Mouse (Mus musculus) T-cell, adult 2 months (primary cell): ENCODE results near the gene Ccdc146.
"Not testable (repeated sequence)": the region's sequence is repeated elsewhere in the genome, so short reads cannot be mapped to it uniquely, and the experiment has no call there.

Experiments used
- DNase-seq: peaks from one replicate; pipeline ENCODE4 v3.0.0; 2022; ENCODE audit warnings: low spot score

The Ccdc146 gene

DNA sequence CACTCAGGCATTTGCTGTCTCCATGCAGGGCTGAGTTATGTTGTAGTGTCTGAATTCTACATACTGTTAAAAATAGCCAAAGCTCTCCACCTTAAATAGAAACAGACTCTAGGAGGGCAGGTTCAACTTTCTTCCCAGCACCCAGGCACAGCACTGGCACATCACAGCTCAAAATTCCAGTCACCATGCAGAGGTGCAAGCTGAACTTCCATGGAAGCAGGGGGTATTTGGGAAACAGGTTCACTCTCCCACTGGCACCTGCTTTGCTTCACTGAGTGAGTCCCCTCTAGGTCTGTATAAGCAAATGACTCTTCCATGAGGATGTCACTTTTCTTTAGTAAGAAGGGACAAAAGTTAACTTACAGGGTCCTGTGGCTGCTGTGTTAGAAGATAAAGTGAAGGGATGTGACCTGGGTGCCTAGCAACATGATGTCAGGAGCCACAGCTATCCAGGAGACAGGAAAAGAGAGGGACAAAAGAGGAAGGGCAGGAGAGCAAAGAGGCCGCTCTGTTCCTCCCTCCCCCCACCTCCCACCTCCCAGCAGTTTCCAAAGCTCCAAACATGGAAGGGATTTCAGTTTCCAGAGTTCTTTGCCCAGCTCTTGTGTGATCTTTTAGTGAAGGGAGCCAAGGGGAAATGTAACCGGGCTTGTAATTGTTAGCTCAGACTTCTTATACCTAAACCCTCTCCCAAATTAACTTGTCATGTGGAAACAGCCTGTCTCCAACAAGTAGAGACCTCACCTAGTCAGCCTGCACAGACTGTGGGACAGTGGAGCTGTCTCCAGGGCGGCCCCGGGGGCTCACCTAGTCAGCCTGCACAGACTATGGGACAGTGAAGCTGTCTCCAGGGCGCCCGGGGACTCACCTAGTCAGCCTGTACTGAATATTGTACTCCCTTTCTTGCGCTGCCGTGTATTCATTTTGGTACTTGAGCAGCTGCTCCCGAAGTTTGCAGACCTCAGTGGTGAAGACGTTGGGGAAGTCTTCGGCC is 94.5 kb downstream of the Ccdc146 start:
- no peak for DNase-seq

DNA sequence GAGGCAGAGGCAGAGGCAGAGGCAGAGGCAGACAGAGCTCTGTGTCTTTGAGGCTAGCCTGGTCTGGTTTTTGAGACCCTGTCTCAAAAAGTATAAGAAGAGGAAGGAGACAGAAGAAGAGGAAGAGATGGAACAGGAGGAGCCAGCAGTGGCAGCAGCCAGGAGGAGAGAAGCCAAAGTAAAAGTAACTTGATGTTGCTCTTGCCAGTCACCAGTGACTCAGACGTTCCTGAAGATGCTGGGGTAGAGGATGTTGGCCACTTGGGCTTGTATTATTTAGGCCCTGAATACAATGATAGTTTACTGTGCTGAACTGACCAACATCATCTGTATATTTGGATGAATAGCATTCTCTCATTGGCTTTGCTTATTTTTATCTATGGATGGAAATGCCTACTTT is 95.9 kb downstream of the Ccdc146 start:
- no peak for DNase-seq

DNA sequence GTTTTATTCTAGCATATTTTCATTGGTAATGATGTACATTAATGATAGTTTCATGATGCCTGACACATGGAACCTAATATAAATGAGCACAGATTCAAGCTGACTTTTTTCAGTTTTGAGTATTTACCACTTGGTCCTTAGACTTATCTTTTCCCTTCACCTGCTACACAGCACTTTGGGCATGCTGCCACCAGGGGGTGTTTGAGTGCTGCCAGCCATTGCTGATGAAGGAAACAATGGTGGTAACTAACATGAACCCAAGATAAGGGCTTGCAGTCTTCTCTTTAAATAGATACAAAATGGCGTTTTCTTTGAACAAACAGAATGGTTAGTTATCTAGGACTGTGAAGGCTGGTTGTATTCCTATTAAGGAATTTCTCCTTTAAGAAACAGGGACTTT is 98.0 kb downstream of the Ccdc146 start:
- DNase-seq: peak; percentile 82

DNA sequence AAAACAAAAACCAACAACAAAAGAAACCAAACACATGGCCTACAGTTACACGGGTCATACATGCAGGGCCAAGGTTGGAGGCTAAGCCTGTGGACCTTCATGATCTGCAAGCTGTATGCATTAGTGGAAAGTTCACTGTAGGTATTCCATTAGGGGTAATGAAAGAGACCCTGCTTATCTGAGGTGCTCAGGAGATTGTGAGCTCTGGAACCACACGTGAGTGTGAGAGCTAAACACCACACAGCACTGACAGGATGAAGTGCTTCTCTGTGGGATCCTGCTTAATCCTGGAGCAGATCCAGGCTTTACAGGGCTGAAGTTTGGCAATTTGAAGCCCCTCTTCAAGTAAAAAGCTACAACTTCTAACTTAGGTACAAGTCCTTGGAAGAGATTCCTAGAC is 104.3 kb downstream of the Ccdc146 start:
- DNase-seq: no peak

DNA sequence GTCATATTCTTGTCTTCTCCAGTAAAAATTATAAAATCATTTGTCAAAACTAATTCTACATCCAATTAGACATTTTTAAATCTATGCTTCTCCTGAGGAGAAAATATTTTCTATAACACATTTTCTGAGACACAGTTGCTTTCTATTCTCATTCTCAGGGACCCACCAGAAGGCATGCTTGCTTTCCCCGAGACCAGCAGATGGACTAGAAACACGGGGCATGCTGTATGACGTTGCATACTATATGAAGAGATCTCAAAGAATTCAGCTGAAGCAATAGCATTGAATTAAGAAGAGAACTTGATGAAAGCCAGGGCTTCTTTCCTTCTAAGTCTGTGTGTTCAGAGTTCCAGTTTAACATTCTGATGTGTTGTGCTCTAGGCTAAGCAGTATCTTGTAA is 109.8 kb downstream of the Ccdc146 start:
- DNase-seq: no peak

DNA sequence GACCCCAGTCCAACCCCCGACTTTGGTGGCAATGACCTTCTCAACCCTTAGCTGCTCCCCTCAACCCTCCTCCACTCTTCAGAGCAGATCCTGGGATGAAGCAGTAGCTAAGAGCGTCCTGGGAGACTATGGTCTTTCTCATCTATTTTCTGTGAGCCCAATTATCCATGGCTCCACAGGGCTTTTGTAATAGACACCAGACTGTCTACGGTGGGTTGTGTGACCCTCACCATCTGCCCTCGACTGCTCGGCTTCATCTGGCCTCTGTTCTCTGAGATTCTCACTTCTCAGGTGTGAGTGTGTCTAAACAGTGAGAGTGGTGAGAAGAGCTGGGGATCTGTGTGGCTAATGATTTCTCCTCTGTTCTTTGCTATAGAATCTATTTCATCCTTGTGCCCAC is 117.3 kb downstream of the Ccdc146 start:
- no peak for DNase-seq

DNA sequence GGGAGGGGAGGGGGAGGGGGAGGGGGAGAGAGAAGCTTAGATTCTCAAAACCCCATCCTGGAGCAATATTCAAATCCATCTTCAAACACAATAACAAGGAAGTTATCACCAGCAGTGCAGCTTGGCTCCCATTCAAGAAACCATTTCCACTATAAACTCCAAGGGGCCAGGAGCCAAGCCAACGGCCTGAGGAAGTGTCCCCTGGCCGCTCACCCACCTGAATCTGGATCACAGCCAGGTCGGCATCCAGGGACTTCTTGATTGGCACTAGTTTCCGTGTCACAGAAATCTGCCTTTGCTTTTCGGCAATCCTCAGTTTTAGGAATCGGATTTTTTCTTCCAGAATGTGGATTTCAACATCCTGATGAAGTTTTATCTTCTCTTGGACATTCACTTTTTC is 123.5 kb downstream of the Ccdc146 start:
- no peak for DNase-seq

DNA sequence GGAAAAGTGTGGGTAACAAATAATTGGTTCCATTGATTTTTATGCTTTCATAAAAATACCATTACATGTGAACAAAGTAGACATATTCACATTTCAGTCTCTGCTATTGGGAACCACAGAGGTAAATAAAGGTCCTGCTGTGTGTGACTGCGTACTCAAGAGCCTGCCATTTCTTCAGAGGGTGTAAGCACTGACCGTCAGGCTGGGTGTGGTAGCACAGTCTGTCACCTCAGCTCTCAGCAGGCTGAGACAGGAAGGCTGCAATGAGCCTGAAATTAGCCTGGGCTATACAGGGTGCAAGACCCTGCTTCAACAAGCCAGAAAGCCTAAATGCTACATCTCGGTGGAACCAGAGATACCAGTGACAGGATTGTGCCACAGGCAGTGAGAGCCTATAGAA is 124.4 kb downstream of the Ccdc146 start:
- DNase-seq: no peak

DNA sequence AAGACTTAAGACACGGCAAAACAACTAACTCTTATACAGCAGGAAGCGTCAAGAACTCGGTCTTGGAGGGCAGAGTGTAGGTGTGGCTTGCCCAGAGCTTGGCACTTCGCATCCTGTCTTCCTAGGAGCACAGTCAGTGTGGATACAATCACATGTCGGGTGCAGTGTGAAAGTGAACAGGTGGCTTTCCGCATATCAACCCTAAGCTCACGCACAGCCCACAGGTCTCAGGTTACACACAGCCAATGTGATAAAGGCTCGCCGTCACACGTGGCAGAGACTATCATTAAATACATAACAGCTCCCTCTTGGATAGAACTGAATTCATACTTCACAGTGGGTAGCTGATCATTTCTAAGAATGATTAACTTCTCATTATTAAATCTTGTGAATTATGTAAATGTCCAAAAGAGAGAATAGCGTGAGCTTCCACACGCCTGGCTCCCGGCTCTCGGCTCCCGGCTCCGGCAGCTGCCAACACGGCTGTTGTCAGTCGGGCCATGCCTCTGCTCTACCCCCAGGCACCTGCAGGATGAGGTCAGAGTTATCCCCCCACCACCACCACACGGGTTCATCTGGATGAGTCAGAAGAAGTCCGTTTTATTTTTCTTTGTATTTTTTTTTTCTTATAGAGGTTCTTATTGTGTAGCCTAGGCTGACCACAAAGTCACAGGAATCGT is 125.3 kb downstream of the Ccdc146 start:
- no peak for DNase-seq

DNA sequence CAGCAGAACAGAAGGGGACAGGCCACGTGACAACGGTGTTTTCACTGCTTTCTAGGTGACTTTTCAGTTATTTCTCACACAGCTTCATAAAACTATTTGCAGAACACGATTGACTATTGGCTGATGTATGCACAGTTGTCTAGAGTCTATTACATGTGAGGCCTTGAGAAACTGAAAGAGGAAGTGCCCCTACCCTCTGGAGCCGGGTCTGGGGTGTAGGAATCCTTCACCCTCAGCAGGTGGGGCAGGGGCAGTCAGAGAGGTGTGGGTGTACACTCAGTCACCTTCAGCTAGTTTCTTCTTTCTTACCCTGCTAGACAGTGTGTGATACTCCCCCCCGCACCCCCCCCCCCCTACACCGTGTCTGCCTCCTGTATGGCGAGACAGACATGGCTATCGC is 128.8 kb downstream of the Ccdc146 start:
- no peak for DNase-seq

DNA sequence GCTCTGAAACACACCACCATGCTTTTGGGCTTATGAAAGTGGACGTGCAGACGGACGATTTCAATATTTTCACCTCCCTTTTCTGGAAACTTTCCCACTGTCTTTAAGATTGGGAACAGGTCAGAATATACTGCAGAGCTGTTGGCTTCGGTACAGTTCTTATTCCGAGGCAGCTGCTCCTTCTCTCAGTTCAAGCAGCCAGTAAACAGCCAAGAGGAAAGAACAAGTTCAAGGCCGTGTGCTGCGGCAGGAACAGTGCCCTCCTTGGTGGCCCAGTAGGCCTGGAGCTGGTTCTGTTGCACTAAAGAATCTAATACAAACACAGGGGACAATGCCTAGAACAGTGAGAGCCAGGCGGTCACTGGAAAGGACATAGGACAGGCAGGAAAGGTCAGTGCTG is 133.9 kb downstream of the Ccdc146 start:
- no peak for DNase-seq

DNA sequence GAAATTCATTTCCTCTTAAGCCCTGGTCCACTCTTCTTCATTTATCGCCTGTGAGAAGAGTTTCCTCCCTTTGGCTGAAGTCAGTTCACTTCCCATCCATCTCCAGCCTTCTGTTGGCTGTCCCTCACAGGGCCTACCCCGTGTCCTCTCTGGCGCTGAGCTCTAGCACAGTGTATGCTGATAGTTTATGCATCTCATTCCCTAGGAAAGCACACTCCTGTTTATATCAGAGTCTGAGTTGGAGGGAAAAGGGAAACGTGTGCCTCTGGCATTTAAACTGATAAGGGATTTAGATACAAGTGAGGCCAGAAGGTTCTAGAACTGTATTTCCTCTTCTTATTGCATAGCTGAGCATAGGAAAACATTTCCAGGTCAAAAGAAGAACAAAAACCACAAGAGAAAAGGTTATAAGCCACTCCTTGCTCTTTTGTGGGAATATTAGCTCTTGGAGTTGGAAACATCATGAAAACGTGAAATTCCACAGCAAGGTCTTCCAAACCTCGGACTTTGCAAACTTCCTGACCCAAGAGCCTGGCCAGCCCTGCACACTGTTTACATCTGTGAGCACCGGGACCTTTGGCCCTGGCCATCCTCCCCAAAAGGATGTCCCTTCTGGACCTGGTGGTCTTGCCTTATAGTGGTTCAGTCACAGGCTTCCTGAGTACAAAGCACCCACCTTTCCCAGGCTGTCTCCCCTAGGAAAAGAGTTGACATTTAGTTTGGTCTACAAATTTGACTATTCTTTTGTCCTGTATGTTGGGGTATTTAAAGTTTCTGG is 135.6 kb downstream of the Ccdc146 start:
- no peak for DNase-seq

DNA sequence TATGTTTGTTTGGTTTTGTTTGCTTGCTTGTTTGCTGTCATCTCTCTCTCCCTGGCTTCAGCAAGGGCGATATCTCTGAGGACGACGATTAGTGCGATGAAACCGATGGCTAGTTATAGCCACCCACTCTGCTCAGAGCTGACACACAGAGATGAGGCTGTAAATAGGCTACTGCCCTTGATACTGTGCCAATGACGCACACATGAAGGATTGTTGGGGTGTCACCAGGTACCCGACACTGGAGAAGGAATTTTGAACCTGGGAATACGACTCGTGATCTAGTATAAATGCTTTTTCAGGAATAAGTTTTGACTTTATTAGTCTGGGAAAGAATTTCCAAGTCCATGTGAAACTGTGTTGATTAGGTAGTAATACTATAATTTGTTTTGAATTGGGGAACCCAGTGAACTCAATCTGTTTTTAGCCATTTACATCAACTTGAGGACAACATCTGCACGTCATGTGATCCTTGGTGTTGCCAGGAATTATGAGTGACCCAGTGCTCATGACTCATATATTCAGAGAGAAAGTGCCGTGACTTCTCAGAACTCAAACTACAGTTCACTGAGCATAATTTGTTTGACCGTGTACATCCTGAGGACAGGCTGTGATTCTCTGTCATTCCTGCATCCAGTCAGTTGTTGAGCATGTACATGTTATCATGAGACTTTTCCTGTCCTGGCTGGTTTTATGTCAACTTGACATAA is 141.0 kb downstream of the Ccdc146 start:
- DNase-seq: no peak

DNA sequence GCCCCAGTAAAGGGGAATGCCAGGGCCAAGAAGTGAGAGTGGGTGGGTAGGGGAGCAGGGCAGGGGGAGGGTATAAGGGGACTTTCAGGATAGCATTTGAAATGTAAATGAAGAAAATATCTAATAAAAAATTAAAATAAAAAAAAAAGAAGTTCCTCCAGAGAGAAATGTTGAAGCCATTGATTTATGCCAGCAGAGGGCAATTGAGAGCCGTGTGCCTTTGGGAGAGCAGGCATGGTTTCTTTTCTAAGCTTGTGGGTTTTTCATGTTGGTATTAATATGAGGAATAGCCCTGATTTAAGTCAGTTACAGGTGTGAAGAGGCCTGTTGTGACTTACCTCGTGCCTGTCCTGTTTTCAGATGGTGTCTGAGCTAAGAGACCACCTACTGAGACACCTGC is 146.8 kb downstream of the Ccdc146 start:
- not testable (repeated sequence) for DNase-seq

DNA sequence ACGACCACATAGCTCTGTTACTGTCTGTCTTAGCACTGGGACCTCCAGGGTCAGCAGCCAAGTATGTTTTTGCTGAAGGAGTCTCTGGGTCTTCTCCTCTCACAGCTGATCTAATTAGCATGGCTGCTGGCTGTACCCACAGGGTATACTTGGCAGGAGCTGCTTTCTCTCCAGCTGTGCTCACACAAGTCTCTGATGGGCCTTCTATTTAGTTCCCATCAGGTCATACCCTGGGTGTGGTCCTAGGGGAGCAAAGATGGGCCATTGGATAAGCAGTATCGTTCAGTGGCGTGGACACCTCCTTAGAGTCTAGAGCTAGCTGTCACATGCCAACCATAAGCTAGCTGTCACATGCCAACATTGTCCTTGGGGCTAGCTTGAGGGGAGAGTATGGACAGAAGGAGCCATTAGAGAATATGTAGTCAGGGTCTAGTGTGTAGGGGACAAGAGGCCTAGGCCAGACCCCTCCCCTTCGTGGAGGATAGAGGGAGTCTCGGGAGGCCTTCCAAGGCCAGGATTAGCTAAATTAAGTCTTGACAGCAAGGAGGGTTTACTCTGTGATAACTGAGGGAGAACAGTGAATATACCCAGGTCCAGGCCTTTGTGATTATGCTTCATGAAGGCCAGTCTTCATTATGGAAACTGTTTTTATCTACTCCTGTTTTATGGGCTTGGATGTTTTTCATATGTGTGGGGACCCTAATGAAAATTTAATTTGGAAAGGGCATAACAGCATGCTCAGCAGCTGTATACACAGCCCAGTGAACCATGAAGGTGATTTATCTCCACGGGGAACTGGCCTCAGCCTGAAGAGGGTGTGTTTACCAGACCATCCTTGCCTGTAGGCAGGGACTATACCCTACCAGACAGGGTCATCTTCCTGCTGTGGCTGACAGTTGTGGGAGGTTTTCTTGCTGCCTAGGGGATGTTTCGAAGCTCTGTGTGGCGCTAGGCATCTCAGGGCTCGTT is 152.8 kb downstream of the Ccdc146 start:
- no peak for DNase-seq

DNA sequence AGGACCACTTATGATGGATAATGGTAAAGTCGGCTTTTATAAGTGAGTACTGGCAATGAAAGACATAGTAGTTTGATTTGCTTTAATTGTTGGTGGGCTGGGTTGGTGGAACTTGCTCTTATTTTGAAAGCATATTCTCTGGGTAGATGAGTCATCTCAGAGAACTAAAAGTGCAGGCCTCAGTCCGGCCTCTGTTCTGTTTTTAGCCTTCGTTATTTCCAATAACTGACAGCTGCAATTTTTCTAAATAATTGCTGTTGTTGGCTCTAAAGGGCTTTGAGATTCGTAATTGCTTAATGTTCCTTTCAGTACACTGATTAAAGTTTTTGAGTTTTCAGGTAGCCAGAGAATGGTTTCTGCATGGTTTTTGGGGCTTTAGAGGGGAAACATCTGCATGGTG is 153.7 kb downstream of the Ccdc146 start:
- DNase-seq: no peak

DNA sequence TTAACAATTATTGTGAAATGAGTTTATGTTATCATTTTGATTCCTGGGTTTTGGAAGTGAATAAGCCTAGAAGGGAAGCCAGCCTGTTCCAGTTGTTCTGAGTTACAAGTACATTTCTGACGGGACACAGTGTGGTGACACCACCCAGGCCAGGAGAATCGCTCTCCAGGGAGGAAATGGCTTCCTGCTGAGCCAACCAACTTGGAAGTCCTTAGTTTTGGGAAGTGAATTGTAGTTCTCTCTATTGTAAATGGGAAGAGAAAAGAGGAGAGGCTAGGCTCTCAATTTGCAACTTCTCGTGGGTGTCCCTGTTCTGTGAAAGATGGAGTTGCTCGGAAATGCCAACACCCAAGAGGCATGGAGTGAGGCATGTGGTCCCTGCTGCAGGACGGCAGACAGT is 155.0 kb downstream of the Ccdc146 start:
- DNase-seq: no peak

DNA sequence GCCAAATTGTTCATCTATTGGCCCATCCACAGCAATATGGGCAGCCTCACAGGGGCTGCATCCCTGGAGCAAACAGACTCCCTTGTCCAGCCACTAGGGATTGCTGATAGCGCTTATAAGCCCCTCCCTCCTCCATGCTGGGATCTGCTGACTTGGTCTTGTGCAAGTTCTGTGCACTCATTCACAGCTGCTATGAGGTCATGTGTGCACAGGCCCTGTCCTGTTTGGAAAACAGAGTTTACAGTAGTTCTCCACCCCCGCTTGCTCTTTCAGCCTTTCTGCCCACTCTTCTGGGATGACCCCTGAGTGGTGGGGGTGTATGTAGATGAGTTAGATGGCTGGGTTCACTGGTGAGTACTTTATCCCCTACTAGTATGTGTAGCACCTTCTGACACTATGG is 157.4 kb downstream of the Ccdc146 start:
- no peak for DNase-seq

DNA sequence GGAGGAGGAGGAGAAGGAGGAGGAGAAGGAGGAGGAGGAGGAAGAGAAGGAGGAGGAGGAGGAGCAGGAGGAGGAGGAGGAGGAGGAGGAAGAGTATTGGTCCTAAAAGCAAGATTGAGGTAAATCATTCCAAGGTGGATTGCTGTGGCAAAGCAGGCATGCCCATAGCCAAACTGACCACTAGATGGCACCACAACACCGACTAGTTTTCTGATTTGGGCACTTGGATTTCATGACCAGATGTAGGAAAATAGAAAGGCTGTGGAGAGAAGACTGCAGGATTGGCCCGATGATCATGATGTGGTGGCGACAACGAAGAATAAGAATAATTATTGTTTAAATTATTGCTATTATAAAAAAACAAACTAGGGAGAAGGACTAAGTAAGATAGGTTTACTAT is 159.4 kb downstream of the Ccdc146 start:
- DNase-seq: peak; percentile 65

DNA sequence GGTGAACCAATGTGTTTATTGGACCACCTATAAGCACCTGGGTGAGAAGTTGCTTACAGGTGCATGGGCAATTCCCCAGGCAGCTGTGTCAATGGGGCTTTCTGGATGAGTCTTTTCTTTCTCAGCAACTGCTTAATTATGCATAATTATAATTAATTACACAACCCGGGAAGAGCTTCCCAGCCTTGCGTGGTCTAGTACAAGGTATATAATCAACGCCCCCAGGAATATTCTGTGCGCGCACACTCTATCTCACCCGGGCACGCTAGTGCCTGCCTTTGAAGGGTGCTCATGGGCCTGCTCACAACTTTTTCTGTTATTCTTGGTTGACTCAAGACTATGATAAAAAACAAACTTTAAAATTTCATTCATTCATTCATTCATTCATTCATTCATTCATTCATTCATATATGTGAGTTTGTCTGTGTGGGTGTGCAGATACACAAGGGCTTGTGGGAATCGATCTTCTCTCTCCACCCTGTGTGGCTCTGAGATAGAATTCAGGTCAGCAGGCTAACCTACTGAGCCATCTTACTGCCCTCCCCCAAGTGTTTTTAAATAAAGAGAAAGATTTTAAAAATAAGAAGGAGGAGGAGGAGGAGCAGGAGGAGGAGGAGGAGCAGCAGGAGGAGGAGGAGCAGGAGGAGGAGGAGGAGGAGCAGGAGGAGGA is 160.0 kb downstream of the Ccdc146 start:
- no peak for DNase-seq
